In genomic region chr14:111295521-111295920, GRCm38 (mm10) we compare ENCODE assay signal across 31 mouse cellular contexts.
A peak's percentile ranks its signal among the peaks of the same experiment; 100 is the strongest.
DNase-seq lines count a peak whose midpoint lies in the region; ATAC-seq and TF ChIP-seq lines count a peak whose summit lies in the region.
"Had no signal": no experiment of that assay in that cellular context is flagged by ENCODE, and none has a peak within 500 bp of the region (broad histone marks: within the 10 kb centered on the region; RNA-seq: fewer than 3 reads in every experiment).

No protein-coding gene starts in this region.

- H3K9ac ChIP-seq in forebrain, embryonic 14.5 days (ENCODE audit: low read length) = no peak overlapping the region
- no peak overlapping the region for H3K9ac ChIP-seq in limb, embryonic 12.5 days (replicated peaks)
- H3K9ac ChIP-seq: hindbrain, embryonic 14.5 days; intestine, embryonic 15.5 days; limb, embryonic 13.5 days; liver, embryonic 12.5 days; liver, postnatal 0 days; midbrain, embryonic 13.5 days had no signal

- TF ChIP-seq POLR2A in brain, embryonic 14.5 days (IDR thresholded peaks at IDR 0.05; ENCODE audit: borderline replicate concordance, extremely low read depth, insufficient read depth, insufficient read length, poor library complexity, severe bottlenecking) = no peak

- no peak overlapping the region for H3K27ac ChIP-seq in forebrain, embryonic 14.5 days (ENCODE audit: low read depth, low read length)
- no peak overlapping the region for H3K27ac ChIP-seq in forebrain, embryonic 10.5 days
- H3K27ac ChIP-seq in limb, embryonic 12.5 days = no peak overlapping the region
- no peak overlapping the region for H3K27ac ChIP-seq in limb, embryonic 10.5 days
- H3K27ac ChIP-seq: hindbrain, embryonic 14.5 days; intestine, embryonic 15.5 days; kidney, postnatal 0 days; limb, embryonic 13.5 days; liver, embryonic 12.5 days; midbrain, embryonic 13.5 days; stomach, postnatal 0 days had no signal

- H3K27me3 ChIP-seq in forebrain, embryonic 14.5 days (replicated peaks; ENCODE audit: control insufficient read depth, insufficient read depth, low read length) = no peaks in the 10 kb centered on the region
- H3K27me3 ChIP-seq in forebrain, embryonic 10.5 days (ENCODE audit: poor library complexity, severe bottlenecking) = no peaks in the 10 kb centered on the region
- no peaks in the 10 kb centered on the region for H3K27me3 ChIP-seq in limb, embryonic 12.5 days
- H3K27me3 ChIP-seq in limb, embryonic 10.5 days (ENCODE audit: low read depth, poor library complexity, severe bottlenecking) = no peaks in the 10 kb centered on the region
- H3K27me3 ChIP-seq: intestine, embryonic 15.5 days; limb, embryonic 13.5 days; liver, embryonic 12.5 days; midbrain, embryonic 13.5 days had no signal

- no peaks in the 10 kb centered on the region for H3K36me3 ChIP-seq in forebrain, embryonic 14.5 days (ENCODE audit: control insufficient read depth, insufficient read depth, low read length)
- no peaks in the 10 kb centered on the region for H3K36me3 ChIP-seq in forebrain, embryonic 10.5 days (replicated peaks)
- H3K36me3 ChIP-seq in limb, embryonic 12.5 days = no peaks in the 10 kb centered on the region
- H3K36me3 ChIP-seq in limb, embryonic 10.5 days = no peaks in the 10 kb centered on the region
- H3K36me3 ChIP-seq: intestine, embryonic 15.5 days; limb, embryonic 13.5 days; liver, embryonic 12.5 days; midbrain, embryonic 13.5 days had no signal

- no peak overlapping the region for H3K4me2 ChIP-seq in forebrain, embryonic 14.5 days (ENCODE audit: low read length)
- no peak overlapping the region for H3K4me2 ChIP-seq in limb, embryonic 12.5 days
- H3K4me2 ChIP-seq: heart, embryonic 11.5 days; hindbrain, embryonic 14.5 days; intestine, embryonic 15.5 days; limb, embryonic 13.5 days; liver, embryonic 12.5 days; midbrain, embryonic 13.5 days had no signal

- peak; percentile 65; the same call in 1 of the 2 replicates for ATAC-seq in forebrain, embryonic 14.5 days
- ATAC-seq in limb, embryonic 12.5 days (ENCODE audit: insufficient number of reproducible peaks, insufficient read depth, low FRiP score, low TSS enrichment, low read depth) = 0 out of 2 replicates have a peak, but pooled peaks have one; percentile 47
- ATAC-seq: intestine, embryonic 15.5 days; liver, embryonic 12.5 days; liver, postnatal 0 days; midbrain, embryonic 13.5 days had no signal

- H3K4me1 ChIP-seq in forebrain, embryonic 14.5 days (ENCODE audit: control insufficient read depth, insufficient read depth, low read length) = no peaks in the 10 kb centered on the region
- H3K4me1 ChIP-seq in forebrain, embryonic 10.5 days = no peaks in the 10 kb centered on the region
- H3K4me1 ChIP-seq in limb, embryonic 12.5 days (replicated peaks) = 0 out of 2 replicates have a peak, but pooled peaks cover 5% of the 10 kb centered on the region
- H3K4me1 ChIP-seq in limb, embryonic 10.5 days = peaks cover 9% of the 10 kb centered on the region; the same call in 1 of the 2 replicates
- H3K4me1 ChIP-seq: intestine, embryonic 15.5 days; liver, embryonic 12.5 days; midbrain, embryonic 13.5 days had no signal

- 87% methylated on average over 3 of the region's 3 CpGs for WGBS in forebrain, embryonic 14.5 days
- WGBS in forebrain, embryonic 10.5 days = 92% methylated on average over 3 of the region's 3 CpGs
- 57% methylated on average over 3 of the region's 3 CpGs for WGBS in limb, embryonic 12.5 days
- WGBS in limb, embryonic 10.5 days = 92% methylated on average over 3 of the region's 3 CpGs

- DNase-seq in forebrain, embryonic 14.5 days (ENCODE audit: low spot score) = peak; percentile 60
- no peak for DNase-seq in forebrain, embryonic 10.5 days (ENCODE audit: extremely low spot score, low spot score)
- DNase-seq in limb, embryonic 10.5 days (ENCODE audit: low spot score) = no peak
- peak; percentile 73 for DNase-seq in brain, embryonic 14.5 days (ENCODE audit: low read depth)
- DNase-seq in hindlimb bud, embryonic 11.5 days (ENCODE audit: extremely low spot score, low read depth, low spot score) = peak; percentile 10
- DNase-seq in kidney, adult 8-10 months = no peak
- DNase-seq: adrenal gland, postnatal 36 days; B cell, adult 2 months; cerebellum, adult 11 months; cerebellum, adult 9-10 months; gastrocnemius, postnatal 25 days; heart, adult 18-20 months; heart, postnatal 36 days; kidney, adult 2 months; kidney, postnatal 4 days; layer of hippocampus, postnatal 36 days; liver, postnatal 0 days; lung, postnatal 36 days; right cerebral cortex, postnatal 4 days; thymus, adult 18-20 months; thymus, postnatal 25 days had no signal

- H3K9me3 ChIP-seq in forebrain, embryonic 14.5 days (replicated peaks; ENCODE audit: control insufficient read depth, low read length) = no peaks in the 10 kb centered on the region
- no peaks in the 10 kb centered on the region for H3K9me3 ChIP-seq in forebrain, embryonic 10.5 days
- no peaks in the 10 kb centered on the region for H3K9me3 ChIP-seq in limb, embryonic 12.5 days
- H3K9me3 ChIP-seq in limb, embryonic 10.5 days (replicated peaks) = no peaks in the 10 kb centered on the region
- H3K9me3 ChIP-seq: intestine, embryonic 15.5 days; limb, embryonic 13.5 days; liver, embryonic 12.5 days; midbrain, embryonic 13.5 days had no signal

- no peak overlapping the region for H3K4me3 ChIP-seq in forebrain, embryonic 14.5 days (ENCODE audit: low read depth, low read length)
- no peak overlapping the region for H3K4me3 ChIP-seq in forebrain, embryonic 10.5 days
- H3K4me3 ChIP-seq in limb, embryonic 12.5 days (replicated peaks) = no peak overlapping the region
- no peak overlapping the region for H3K4me3 ChIP-seq in limb, embryonic 10.5 days
- H3K4me3 ChIP-seq: erythroblast, embryonic 14.5 days; intestine, embryonic 15.5 days; limb, embryonic 13.5 days; liver, embryonic 12.5 days; midbrain, embryonic 13.5 days had no signal

- TF ChIP-seq CTCF in brain, embryonic 14.5 days (IDR thresholded peaks at IDR 0.05; ENCODE audit: borderline replicate concordance, extremely low read depth, insufficient read depth, insufficient read length) = no peak

Comparison
In these comparisons a context has a peak if more than half of its experiments do, and no peak if none do; other contexts are left out.
1. DNase-seq: peak in forebrain, embryonic 14.5 days (single experiment), brain, embryonic 14.5 days (single experiment) and hindlimb bud, embryonic 11.5 days (single experiment); none in forebrain, embryonic 10.5 days (single experiment), limb, embryonic 10.5 days (single experiment) and kidney, adult 8-10 months (0 of 2).